Mouse (Mus musculus): ENCODE data around the gene Npvf. TPM values are rescaled to one million over a fixed set of nuclear protein-coding genes. Genes with fewer than 3 reads are reported as not detected.
A peak's percentile ranks its signal among the peaks of the same experiment; 100 is the strongest.
"Not testable (repeated sequence)": the region's sequence is repeated elsewhere in the genome, so short reads cannot be mapped to it uniquely, and the experiment has no call there.

The Npvf gene
- total RNA-seq, 2 experiments from 2014 or later: not detected

GRCm38 (mm10) chr6:50641898-50642297, 12.3 kb downstream of the Npvf start:
- no peak for DNase-seq
- intact Hi-C loops (cut with DNase I): no loop called here

GRCm38 (mm10) chr6:50640377-50640776, 13.9 kb downstream of the Npvf start:
- intact Hi-C loops (cut with DNase I): no loop called here
- DNase-seq: peak in 1 of 2 experiments; percentile 50

- DNase-seq: no peak
- intact Hi-C loops (cut with DNase I): no loop called here
These were observed 14.6 kb downstream of the Npvf start for GRCm38 (mm10) chr6:50639656-50640055.

- DNase-seq; intact Hi-C loops (cut with DNase I): not testable (repeated sequence)
These were observed 28.1 kb downstream of the Npvf start for GRCm38 (mm10) chr6:50626170-50626569.

GRCm38 (mm10) chr6:50618273-50618672, 36.0 kb downstream of the Npvf start:
- DNase-seq; intact Hi-C loops (cut with DNase I): not testable (repeated sequence)

GRCm38 (mm10) chr6:50601620-50602019, 52.6 kb downstream of the Npvf start:
- peak in 1 of 2 experiments; percentile 36 for DNase-seq
- intact Hi-C loops (cut with DNase I): no loop called here

Other genes starting within 250 kb of the Npvf start
- gene Osbpl3, start 198.2 kb downstream of the Npvf start, total RNA-seq (2021): 10 to 100 TPM; 31.8 to 33.0 TPM
- gene Cycs, start 87.9 kb downstream of the Npvf start, total RNA-seq (2021): 100 to 1,000 TPM; 163 to 166 TPM
- under 1 TPM; 0.25 to 0.36 TPM for gene 4921507P07Rik, start 57.8 kb downstream of the Npvf start, total RNA-seq (2021)

All from heart, postnatal 10 days (tissue).